Mouse (Mus musculus) left cerebral cortex, adult 11 months (tissue): Measurements from ENCODE around the gene Kcnmb3.
"Not testable (repeated sequence)": the region's sequence is repeated elsewhere in the genome, so short reads cannot be mapped to it uniquely, and the experiment has no call there.

Experiments used
- DNase-seq: peaks from one replicate; pipeline ENCODE4 v3.0.0; 2022; ENCODE audit warnings: low spot score

Kcnmb3 gene

GRCm38 (mm10) chr3:32430394-32430793 lies 61.6 kb downstream of the Kcnmb3 start:
- no peak for DNase-seq

DNA sequence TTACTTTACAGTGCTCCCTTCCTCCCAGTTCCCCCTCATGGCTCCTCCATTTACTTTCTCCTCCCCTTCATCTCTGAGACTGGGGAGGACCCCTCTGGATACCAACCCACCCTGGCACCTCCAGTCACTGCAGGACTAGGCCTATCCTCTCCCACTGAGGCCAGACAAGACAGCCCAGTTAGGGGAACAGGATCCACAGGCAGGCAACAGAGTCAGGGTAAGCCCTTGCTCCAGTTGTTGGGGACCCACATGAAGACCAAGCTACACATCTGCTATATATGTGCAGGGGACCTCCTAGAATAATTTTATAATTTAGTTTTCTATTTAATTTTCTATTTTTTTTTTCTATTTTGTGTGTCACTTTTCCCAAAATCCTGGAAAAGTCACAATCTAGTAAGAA lies 62.7 kb downstream of the Kcnmb3 start:
- DNase-seq = not testable (repeated sequence)

DNA sequence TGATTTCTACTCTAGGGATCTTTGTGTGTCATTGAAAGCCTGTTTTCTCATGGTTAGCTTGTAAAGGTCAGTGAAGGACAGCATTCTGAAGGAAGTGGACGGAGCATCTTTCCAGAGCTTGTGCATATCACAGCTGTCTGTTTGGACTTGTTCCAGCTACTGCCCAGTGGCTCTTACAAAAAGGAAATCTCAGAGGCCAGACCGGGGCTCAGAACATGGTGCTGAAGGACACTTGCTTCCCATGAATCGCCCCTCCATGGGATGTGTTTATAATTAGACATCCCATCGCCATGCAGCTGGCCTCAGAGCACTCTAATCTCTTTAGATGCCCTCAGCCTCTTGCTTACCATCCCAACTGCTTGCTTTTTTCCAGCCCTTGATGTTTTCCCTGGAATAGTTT lies 63.1 kb downstream of the Kcnmb3 start:
- peak; percentile 8 for DNase-seq

- DNase-seq = no peak
Measured at GRCm38 (mm10) chr3:32428361-32428760, 63.7 kb downstream of the Kcnmb3 start.

DNA sequence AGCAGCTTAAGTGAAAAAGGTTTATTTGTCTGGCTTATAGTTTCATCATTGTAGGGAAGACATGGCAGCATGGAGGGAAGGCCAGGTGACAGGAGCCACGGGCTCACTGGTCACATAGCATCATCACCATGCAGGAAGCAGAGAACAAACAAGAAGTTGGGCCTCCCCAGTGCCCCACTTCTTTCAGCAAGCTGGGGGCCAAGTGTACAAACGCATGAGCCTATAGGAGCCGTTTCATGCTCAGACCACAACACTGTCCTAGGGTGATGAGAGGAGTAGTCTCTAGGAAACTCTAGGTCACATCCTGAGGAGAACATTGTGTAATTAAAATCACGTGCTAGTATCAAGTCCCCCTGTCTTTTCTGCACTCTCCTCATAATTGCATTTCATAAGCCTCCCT lies 64.3 kb downstream of the Kcnmb3 start:
- DNase-seq = no peak
